Mouse (Mus musculus) intestine, embryonic 14.5 days (tissue): ENCODE results near the gene Hivep2. TPM values are rescaled to one million over a fixed set of nuclear protein-coding genes. Genes with fewer than 3 reads are reported as not detected.

Experiments
- ATAC-seq: fragments of 200-750 bp; cut with Nextera tagmentation; replicated peaks from 2 replicates; pipeline ENCODE4 v1.8.0; 2017; ENCODE audit warnings: low read depth, moderate number of reproducible peaks, moderate TSS enrichment, moderate library complexity; ENCODE audit not compliant: low FRiP score, low TSS enrichment
- DNase-seq: peaks from one replicate; pipeline ENCODE4 v3.0.0-alpha.2; 2018; ENCODE audit warnings: low spot score
- H3K27ac ChIP-seq: fragments of 300-500 bp; sonication (generic); 2 replicates; pipeline ENCODE4 v1.5.1; 2014; ENCODE audit warnings: low read depth, mild to moderate bottlenecking, control low read depth
- H3K27me3 ChIP-seq: fragments of 300-500 bp; sonication (generic); replicated peaks from 2 replicates; pipeline ENCODE4 v1.6.1; 2014; ENCODE audit warnings: low read length, control low read depth; ENCODE audit not compliant: control insufficient read depth, insufficient read depth
- H3K36me3 ChIP-seq: fragments of 300-500 bp; sonication (generic); 2 replicates; pipeline ENCODE4 v1.6.1; 2014; ENCODE audit warnings: low read length, control low read depth; ENCODE audit not compliant: control insufficient read depth, insufficient read depth
- H3K4me1 ChIP-seq: fragments of 300-500 bp; sonication (generic); replicated peaks from 2 replicates; pipeline ENCODE4 v1.6.1; 2014; ENCODE audit warnings: low read length, control low read depth, mixed read lengths; ENCODE audit not compliant: control insufficient read depth, insufficient read depth
- H3K4me2 ChIP-seq: fragments of 300-500 bp; sonication (generic); 2 replicates; pipeline ENCODE4 v1.6.1; 2014; ENCODE audit warnings: low read length
- H3K4me3 ChIP-seq: fragments of 300-500 bp; sonication (generic); 2 replicates; pipeline ENCODE4 v1.5.1; 2014; ENCODE audit warnings: low read depth, low read length, control low read depth, mixed read lengths
- H3K9ac ChIP-seq: fragments of 300-500 bp; sonication (generic); 2 replicates; pipeline ENCODE4 v1.6.1; 2014; ENCODE audit warnings: mild to moderate bottlenecking, low read length
- H3K9me3 ChIP-seq: fragments of 300-500 bp; sonication (generic); 2 replicates; pipeline ENCODE4 v1.6.1; 2016; ENCODE audit warnings: low read length, control low read depth; ENCODE audit not compliant: control insufficient read depth
- WGBS: fragments of 180-500 bp; shearing (Covaris S2); extraction: QIAGEN DNeasy Blood & Tissue Kit; methylation state at CpG from one replicate; pipeline ENCODE4 v1.1.7; 2014; 5-methylcytosine and 5-hydroxymethylcytosine counted together
- polyA plus RNA-seq: library from polyadenylated mRNA; unstranded; fragments of >200 nt; fragmentation: Nextera tagmentation; extraction: Ambion mirVana; gene quantifications from 2 replicates; pipeline ENCODE4 v1.2.1, GENCODE M21; 2014

Hivep2 gene
- polyA plus RNA-seq, 1 experiment from 2014 or later, result 7.1 TPM

DNA sequence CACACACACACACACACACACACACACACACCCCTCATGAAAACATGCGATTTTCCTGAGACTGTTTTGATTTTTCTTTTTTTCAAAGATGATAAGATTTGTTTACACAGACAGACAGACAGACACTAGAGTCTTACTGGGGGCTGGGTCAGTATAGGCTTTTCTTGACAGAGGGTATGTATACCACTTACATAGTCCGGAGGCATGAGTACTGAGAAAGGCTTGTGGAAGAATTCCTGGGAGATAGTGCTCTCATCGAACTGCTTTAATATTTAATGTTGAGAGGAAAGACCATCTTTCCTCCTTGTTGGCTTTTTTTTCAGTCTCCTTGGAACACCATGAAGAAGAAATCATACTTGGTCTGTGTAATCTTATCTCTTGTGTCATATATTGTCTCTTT lies 130.2 kb downstream of the Hivep2 start:
- no peak overlapping the region for H3K4me3 ChIP-seq
- H3K4me1 ChIP-seq, result no peaks in the 10 kb centered on the region
- WGBS, result 77% methylated on average over 3 of the region's 3 CpGs
- no peak overlapping the region for H3K27ac ChIP-seq
- H3K9me3 ChIP-seq, result no peaks in the 10 kb centered on the region
- no peaks in the 10 kb centered on the region for H3K36me3 ChIP-seq
- no peak for ATAC-seq
- no peak for DNase-seq
- H3K9ac ChIP-seq, result no peak overlapping the region
- H3K4me2 ChIP-seq, result no peak overlapping the region
- H3K27me3 ChIP-seq, result no peaks in the 10 kb centered on the region

DNA sequence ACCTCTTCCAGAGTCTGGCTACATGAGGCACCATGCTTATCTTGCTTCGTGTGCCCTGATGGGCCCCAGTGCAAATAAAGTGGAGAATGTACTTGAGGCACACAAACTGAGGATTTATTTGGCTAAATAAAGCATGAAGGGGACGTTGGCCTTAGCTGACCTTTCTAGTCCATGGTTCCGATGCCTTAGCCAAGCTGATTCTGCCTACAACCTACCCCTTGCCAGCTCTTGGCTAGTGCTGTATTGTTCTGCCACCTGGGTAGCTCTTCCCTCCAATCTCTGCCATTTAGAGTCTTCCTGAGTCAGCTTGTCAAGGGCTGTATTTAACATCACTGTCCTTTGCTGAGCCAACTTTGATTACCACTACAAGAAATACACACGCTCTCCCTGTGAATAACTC lies 133.3 kb downstream of the Hivep2 start:
- no peaks in the 10 kb centered on the region for H3K36me3 ChIP-seq
- no peaks in the 10 kb centered on the region for H3K9me3 ChIP-seq
- H3K27ac ChIP-seq, result no peak overlapping the region
- no peak overlapping the region for H3K9ac ChIP-seq
- no peak overlapping the region for H3K4me3 ChIP-seq
- H3K4me2 ChIP-seq, result no peak overlapping the region
- 65% methylated on average over 4 of the region's 4 CpGs for WGBS
- no peaks in the 10 kb centered on the region for H3K4me1 ChIP-seq
- DNase-seq, result no peak
- no peaks in the 10 kb centered on the region for H3K27me3 ChIP-seq
- no peak for ATAC-seq

DNA sequence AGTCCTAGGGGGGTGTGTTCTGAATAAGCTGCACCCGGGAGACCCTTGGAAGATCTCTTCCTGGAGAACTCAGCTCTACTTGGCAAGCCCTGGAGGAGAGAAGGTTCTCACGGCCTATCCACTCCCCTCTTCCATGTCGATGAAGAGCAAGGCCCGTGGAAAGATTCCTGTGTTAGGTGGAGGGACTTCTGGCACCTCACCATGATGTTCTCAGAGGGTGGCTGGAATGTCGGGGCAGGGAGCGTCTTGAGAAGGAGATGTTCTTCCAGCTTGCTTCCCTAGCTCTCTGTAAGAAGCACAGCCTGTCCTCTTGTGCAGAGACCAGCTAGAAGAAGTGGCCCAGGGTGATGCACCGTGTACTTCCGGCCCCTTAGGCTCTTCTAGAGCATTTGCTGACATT lies 134.2 kb downstream of the Hivep2 start:
- WGBS, result 88% methylated on average over 8 of the region's 8 CpGs
- no peak overlapping the region for H3K27ac ChIP-seq
- no peak overlapping the region for H3K4me3 ChIP-seq
- no peaks in the 10 kb centered on the region for H3K36me3 ChIP-seq
- no peaks in the 10 kb centered on the region for H3K9me3 ChIP-seq
- H3K4me2 ChIP-seq, result no peak overlapping the region
- H3K9ac ChIP-seq, result no peak overlapping the region
- DNase-seq, result no peak
- ATAC-seq, result no peak
- H3K4me1 ChIP-seq, result no peaks in the 10 kb centered on the region
- no peaks in the 10 kb centered on the region for H3K27me3 ChIP-seq

DNA sequence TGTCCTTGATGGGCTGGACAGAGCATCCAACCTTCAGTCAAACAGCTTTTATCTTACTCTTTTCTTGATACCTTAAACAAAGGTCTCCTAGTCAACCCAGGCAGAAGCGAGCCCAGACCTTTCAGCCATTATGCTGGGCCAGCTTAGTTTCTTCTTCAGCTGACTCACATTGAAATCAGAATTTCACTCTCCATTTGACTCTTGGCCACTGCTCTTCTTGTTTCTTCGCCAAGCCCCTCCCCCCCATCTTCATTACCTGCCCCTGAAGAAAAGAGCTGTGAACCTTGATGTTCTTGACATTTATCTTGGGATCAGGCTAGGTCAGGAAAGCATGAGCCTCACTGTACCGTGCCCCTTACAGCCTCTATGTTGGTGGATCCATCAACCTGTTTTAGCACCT lies 135.0 kb downstream of the Hivep2 start:
- no peak for DNase-seq
- 95% methylated on average over 3 of the region's 3 CpGs for WGBS

DNA sequence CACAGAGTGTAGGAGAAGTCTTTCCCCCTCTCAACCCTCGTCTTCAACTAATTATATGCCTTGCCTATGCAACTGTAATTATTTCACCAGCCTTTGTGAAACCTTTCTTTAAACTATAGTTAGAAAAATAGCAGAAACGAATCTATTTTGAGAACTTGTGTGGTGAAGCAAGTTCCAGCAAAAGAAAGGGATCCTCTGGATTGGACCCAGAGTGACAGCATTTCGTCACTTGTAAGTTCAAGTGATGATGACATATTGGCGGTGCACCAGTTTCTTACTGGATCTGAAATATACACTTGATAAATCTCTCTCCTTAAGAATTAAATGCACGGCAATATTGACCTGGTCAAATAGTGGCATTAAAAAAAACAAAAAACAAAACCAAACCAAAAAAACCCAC lies 136.1 kb downstream of the Hivep2 start:
- WGBS, result 89% methylated on average over 5 of the region's 5 CpGs
- H3K4me3 ChIP-seq, result no peak overlapping the region
- H3K4me2 ChIP-seq, result no peak overlapping the region
- no peaks in the 10 kb centered on the region for H3K27me3 ChIP-seq
- no peak for DNase-seq
- H3K9ac ChIP-seq, result no peak overlapping the region
- H3K9me3 ChIP-seq, result no peaks in the 10 kb centered on the region
- no peak overlapping the region for H3K27ac ChIP-seq
- no peak for ATAC-seq
- H3K36me3 ChIP-seq, result no peaks in the 10 kb centered on the region
- H3K4me1 ChIP-seq, result no peaks in the 10 kb centered on the region

More for the DNA sequence above, 135.0 kb downstream of the Hivep2 start:
- Histone ChIP-seq H3K9me3 (no peaks in the 10 kb centered on the region), H3K9ac (no peak overlapping the region), H3K27ac (no peak overlapping the region), H3K36me3 (no peaks in the 10 kb centered on the region), H3K4me2 (no peak overlapping the region), H3K4me3 (no peak overlapping the region), H3K4me1 (no peaks in the 10 kb centered on the region), H3K27me3 (no peaks in the 10 kb centered on the region)
- no peak for ATAC-seq

DNA sequence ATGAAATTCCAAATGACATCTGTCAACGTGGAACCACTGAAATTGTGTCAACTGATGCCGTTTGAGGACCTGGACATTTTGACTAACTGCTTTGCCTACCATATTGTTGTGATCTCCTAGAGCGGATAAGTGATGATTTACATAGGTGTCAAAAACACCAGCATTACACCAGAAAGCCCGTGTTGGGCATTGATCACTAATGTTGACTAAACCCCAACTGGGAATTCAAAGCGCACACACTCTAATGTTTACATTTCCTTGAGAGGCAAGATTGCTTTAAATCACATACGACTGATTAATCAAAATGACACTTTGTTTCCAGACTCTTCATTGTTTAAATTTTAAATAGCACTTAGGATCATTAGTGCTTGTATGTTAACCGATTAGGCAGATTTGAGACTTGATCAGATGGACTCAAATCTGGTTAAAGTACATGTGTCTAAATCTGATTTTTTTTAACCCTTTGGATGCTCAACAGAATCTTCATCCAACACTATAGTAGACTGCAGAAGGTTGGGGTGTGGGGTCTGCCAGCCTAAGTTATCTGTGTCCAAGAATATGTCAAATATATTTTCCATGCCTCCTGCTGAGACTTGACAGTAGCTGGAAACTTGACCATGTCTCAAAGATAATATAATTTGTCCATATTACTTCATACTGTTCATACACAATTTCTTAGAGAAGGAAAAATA lies 142.3 kb downstream of the Hivep2 start:
- Histone ChIP-seq H3K9ac (no peak overlapping the region), H3K27ac (no peak overlapping the region), H3K4me2 (no peak overlapping the region), H3K27me3 (no peaks in the 10 kb centered on the region), H3K9me3 (no peaks in the 10 kb centered on the region), H3K4me1 (no peaks in the 10 kb centered on the region), H3K4me3 (no peak overlapping the region), H3K36me3 (no peaks in the 10 kb centered on the region)
- WGBS, result 34% methylated on average over 7 of the region's 7 CpGs
- DNase-seq (no peak), ATAC-seq (no peak)

DNA sequence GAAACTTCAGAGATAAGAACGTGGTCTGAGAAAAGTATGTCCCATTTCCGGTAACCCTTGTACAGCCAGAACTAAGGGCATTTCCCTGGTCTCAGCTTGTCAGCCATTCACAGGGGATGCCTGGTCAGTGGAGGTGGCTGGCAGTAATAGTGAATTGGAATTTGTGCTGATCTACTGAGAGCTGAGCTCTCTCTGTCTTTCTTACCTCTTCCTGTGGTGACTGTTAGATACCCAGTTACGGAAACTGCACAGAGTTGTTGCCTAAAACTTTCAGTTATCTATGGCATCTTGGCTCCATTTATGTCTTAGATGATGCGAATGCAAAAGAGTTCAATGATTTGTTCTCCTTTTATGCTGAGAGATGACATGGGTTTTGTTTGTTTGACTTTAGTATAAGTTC lies 150.0 kb downstream of the Hivep2 start:
- no peaks in the 10 kb centered on the region for H3K4me1 ChIP-seq
- no peaks in the 10 kb centered on the region for H3K36me3 ChIP-seq
- no peak overlapping the region for H3K4me2 ChIP-seq
- ATAC-seq, result no peak
- no peaks in the 10 kb centered on the region for H3K9me3 ChIP-seq
- H3K27ac ChIP-seq, result no peak overlapping the region
- no peak for DNase-seq
- no peak overlapping the region for H3K9ac ChIP-seq
- H3K27me3 ChIP-seq, result no peaks in the 10 kb centered on the region
- no peak overlapping the region for H3K4me3 ChIP-seq
- 76% methylated on average over 4 of the region's 4 CpGs for WGBS

DNA sequence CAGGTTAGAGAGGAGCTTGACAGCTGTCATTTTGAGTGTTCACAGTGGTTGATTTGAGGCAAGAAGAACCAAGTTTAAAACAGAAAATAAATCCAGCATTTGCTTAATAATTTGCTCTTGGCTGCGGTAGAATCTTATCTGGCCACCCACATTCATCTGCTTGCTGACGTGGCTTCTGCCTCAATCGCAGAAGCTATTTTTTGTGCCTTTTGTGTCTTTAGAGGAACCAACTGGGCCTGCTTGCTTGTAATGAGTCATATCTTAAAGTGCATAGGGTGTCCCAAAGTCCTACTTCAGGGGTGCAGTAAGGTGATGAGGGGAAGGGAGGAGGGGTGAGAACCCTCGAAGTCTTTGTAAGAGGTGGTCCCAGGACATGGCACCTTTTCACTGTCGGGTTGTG lies 151.1 kb downstream of the Hivep2 start:
- Histone ChIP-seq H3K27ac (no peak overlapping the region), H3K4me1 (no peaks in the 10 kb centered on the region), H3K27me3 (no peaks in the 10 kb centered on the region), H3K4me3 (no peak overlapping the region), H3K9ac (no peak overlapping the region), H3K36me3 (no peaks in the 10 kb centered on the region), H3K4me2 (no peak overlapping the region), H3K9me3 (no peaks in the 10 kb centered on the region)
- 85% methylated on average over 5 of the region's 5 CpGs for WGBS
- DNase-seq (no peak), ATAC-seq (no peak)

DNA sequence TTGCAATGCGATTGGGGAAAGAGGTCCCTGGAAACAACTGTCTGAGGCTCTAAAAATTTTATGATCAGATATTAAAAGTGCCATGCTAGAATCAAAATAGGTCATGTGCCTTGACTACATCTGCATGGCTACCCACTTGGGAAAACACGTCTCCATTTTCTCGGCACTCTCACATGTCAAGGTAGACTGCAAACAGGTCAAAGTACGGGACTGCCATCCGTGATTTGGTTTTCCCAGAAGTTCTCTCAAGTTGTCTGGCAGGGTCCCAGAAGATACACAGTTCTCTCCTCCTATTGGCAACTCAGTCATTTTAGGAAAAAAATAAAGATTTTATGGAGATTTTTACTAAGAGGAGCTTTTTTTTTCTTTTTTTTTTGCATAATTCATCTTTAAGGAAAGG lies 153.3 kb downstream of the Hivep2 start:
- Histone ChIP-seq H3K4me3 (no peak overlapping the region), H3K36me3 (no peaks in the 10 kb centered on the region), H3K9me3 (no peaks in the 10 kb centered on the region), H3K27ac (no peak overlapping the region), H3K4me2 (no peak overlapping the region), H3K27me3 (no peaks in the 10 kb centered on the region), H3K9ac (no peak overlapping the region), H3K4me1 (no peaks in the 10 kb centered on the region)
- WGBS, result 87% methylated on average over 5 of the region's 5 CpGs
- DNase-seq (no peak), ATAC-seq (no peak)
